Mouse (Mus musculus): Measurements from ENCODE around the gene Efnb2.

DNA sequence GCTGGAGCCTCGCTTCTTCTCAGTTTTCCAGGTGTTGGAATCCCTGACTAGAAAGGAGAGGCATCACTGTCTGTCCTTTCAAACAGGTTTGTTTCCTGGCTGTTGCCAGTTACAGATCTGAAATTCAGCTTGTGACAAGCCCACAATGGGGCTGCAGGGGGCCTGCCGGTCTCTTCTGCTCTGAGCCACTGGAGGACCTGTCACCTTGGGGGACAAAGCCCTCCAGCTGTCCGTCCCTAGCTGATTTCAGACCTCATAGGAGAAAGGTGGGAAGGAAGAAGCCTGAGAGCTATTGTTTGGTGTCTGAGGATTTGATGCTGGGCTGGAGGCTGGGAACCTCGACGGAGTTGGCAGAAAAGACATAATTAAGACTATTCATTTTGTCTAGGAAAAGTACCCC lies 88.8 kb downstream of the Efnb2 start:
- TF ChIP-seq POLR2A (IDR thresholded peaks at IDR 0.05; ENCODE audit: borderline replicate concordance, extremely low read depth, insufficient read depth, insufficient read length, poor library complexity, severe bottlenecking) (no peak), CTCF (IDR thresholded peaks at IDR 0.05; ENCODE audit: borderline replicate concordance, extremely low read depth, insufficient read depth, insufficient read length) (no peak)

Data from brain, embryonic 14.5 days (tissue).